Comparison of ENCODE assay signal across 17 mouse cellular contexts in genomic region chr5:52487559-52488430, GRCm38 (mm10).
"Had no signal": no experiment of that assay in that cellular context is flagged by ENCODE, and none has a peak within 500 bp of the region (broad histone marks: within the 10 kb centered on the region; RNA-seq: fewer than 3 reads in every experiment).

No protein-coding gene starts in this region.

- H3K4me2 ChIP-seq: limb, embryonic 12.5 days; liver, embryonic 15.5 days; midbrain, embryonic 12.5 days; neural tube, embryonic 13.5 days; stomach, embryonic 15.5 days had no signal

- H3K4me3 ChIP-seq: limb, embryonic 12.5 days; liver, embryonic 15.5 days; megakaryocyte, embryonic 14.5 days; midbrain, embryonic 12.5 days; neural tube, embryonic 13.5 days; stomach, embryonic 15.5 days had no signal

- H3K36me3 ChIP-seq: limb, embryonic 12.5 days; liver, embryonic 15.5 days; midbrain, embryonic 12.5 days; neural tube, embryonic 13.5 days; stomach, embryonic 15.5 days had no signal

- ATAC-seq: intestine, embryonic 16.5 days; midbrain, embryonic 16.5 days had no signal

- H3K27me3 ChIP-seq: limb, embryonic 12.5 days; liver, embryonic 15.5 days; megakaryocyte, embryonic 14.5 days; midbrain, embryonic 12.5 days; neural tube, embryonic 13.5 days; stomach, embryonic 15.5 days had no signal

- H3K9me3 ChIP-seq: limb, embryonic 12.5 days; liver, embryonic 15.5 days; midbrain, embryonic 12.5 days; neural tube, embryonic 13.5 days; stomach, embryonic 15.5 days had no signal

- DNase-seq: kidney, adult 8-10 months; kidney, postnatal 25 days; layer of hippocampus, adult 9-11 months; layer of hippocampus, postnatal 36 days; lung, adult 2 months; lung, postnatal 14 days; right cerebral cortex, postnatal 14 days; thymus, adult 2 months; thymus, postnatal 25 days had no signal

- H3K27ac ChIP-seq: limb, embryonic 12.5 days; liver, embryonic 15.5 days; midbrain, embryonic 12.5 days; neural tube, embryonic 13.5 days; stomach, embryonic 15.5 days had no signal

- H3K9ac ChIP-seq: limb, embryonic 12.5 days; liver, embryonic 15.5 days; midbrain, embryonic 12.5 days; neural tube, embryonic 13.5 days; stomach, embryonic 15.5 days had no signal

- H3K4me1 ChIP-seq: limb, embryonic 12.5 days; liver, embryonic 15.5 days; megakaryocyte, embryonic 14.5 days; midbrain, embryonic 12.5 days; neural tube, embryonic 13.5 days; stomach, embryonic 15.5 days had no signal
